Mouse (Mus musculus) testis, adult 2 months (tissue): ENCODE data around the gene Rbp1.

Experiments
- CTCF ChIP-seq: fragments of 200-500 bp; IDR thresholded peaks from 2 replicates; pipeline ENCODE4 v1.5.1; 2012; ENCODE audit warnings: low read depth, mild to moderate bottlenecking, inconsistent platforms, low read length, moderate library complexity; ENCODE audit not compliant: control insufficient read depth, insufficient read depth, insufficient replicate concordance
- POLR2A ChIP-seq: fragments of 200-500 bp; IDR thresholded peaks from 2 replicates; pipeline ENCODE4 v1.6.1; 2012; ENCODE audit warnings: low read depth, mild to moderate bottlenecking, inconsistent platforms, low read length, moderate library complexity; ENCODE audit not compliant: control insufficient read depth

DNA sequence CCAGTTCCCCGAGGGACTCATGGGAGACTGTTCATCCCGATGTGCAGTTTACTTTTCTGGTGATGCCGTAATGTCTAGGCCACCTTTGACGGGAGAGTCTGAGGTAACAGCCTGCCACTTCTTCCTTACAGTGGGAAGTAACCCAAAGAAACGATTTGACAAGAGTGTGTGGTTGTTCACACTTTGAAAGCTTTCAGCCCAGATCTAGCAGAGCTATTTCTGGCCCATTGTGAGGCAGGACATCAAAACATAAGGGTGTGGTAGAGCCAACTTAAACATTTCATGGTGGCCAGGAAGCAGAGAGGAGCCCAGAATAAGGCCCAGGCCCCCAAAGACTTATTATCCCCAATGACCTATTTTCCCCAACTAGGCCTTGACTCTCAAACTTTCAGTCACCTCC, 21.1 kb upstream of the Rbp1 start:
- TF ChIP-seq POLR2A, result no peak
- TF ChIP-seq CTCF, result no peak
